Mouse (Mus musculus): ENCODE results near the gene Ptprn2. TPM values are rescaled to one million over a fixed set of nuclear protein-coding genes. Genes with fewer than 3 reads are reported as not detected.

The Ptprn2 gene
- total and polyA plus RNA-seq, 3 experiments, result 0.17 TPM; not detected in 2

GRCm38 (mm10) chr12:116989144-116989543 lies 503.6 kb downstream of the Ptprn2 start:
- dilution Hi-C loops (cut with MboI; ENCODE audit: extremely low pct_ligation_motif_present, extremely low pct_unique_long_range_greater_than_20kb, low sequenced_read_pairs), result no loop called here
- DNase-seq (ENCODE audit: extremely low read depth), result no peak
- in situ Hi-C loops (cut with MboI; ENCODE audit: low pct_ligation_motif_present, low pct_unique_long_range_greater_than_20kb, low sequenced_read_pairs), result no loop called here
- Histone ChIP-seq H3K9ac (ENCODE audit: insufficient read depth, low read depth) (no peak overlapping the region), H3K4me2 (ENCODE audit: insufficient read depth, low read depth, poor library complexity, severe bottlenecking) (no peak overlapping the region), H3K27ac (ENCODE audit: insufficient read depth, low read depth) (no peak overlapping the region), H3K4me3 (replicated peaks in 1 of 3; ENCODE audit: low read depth in 2 of 3, low read length in 2 of 3, poor library complexity in 1 of 3) (no peak overlapping the region), H3K4me1 (ENCODE audit: control insufficient read depth in 1 of 2, insufficient read depth in 2 of 2) (no peaks in the 10 kb centered on the region), H3K27me3 (replicated peaks) (peaks cover 18% of the 10 kb centered on the region), H3K9me3 (replicated peaks; ENCODE audit: low read length) (no peaks in the 10 kb centered on the region), H3K79me2 (replicated peaks; ENCODE audit: control insufficient read depth, extremely low read depth, insufficient read depth, poor library complexity, severe bottlenecking) (no peaks in the 10 kb centered on the region), H3K36me3 (replicated peaks in 1 of 2; ENCODE audit: control insufficient read depth in 1 of 2, insufficient read depth in 1 of 2, low read length in 1 of 2) (no peaks in the 10 kb centered on the region)
- TF ChIP-seq TCF12 (IDR thresholded peaks at IDR 0.05; ENCODE audit: low read depth, low read length), result no peak
- TF ChIP-seq E2F4 (IDR thresholded peaks at IDR 0.05; ENCODE audit: insufficient replicate concordance, low read depth, low read length), result no peak
- TF ChIP-seq USF2 (conservative IDR thresholded peaks at IDR 0.05; ENCODE audit: low read depth, low read length), result no peak
- TF ChIP-seq CHD1 (IDR thresholded peaks at IDR 0.05; ENCODE audit: low read depth, low read length), result no peak
- TF ChIP-seq JUND (conservative IDR thresholded peaks at IDR 0.05; ENCODE audit: low read depth, low read length), result no peak
- no peak for TF ChIP-seq MXI1 (IDR thresholded peaks at IDR 0.05; ENCODE audit: low read depth, low read length)
- TF ChIP-seq HCFC1 (IDR thresholded peaks at IDR 0.05; ENCODE audit: low read depth, low read length), result no peak
- no peak for TF ChIP-seq UBTF (IDR thresholded peaks at IDR 0.05; ENCODE audit: low read depth, low read length)
- TF ChIP-seq PAX5 (IDR thresholded peaks at IDR 0.05; ENCODE audit: low read length), result no peak
- no peak for TF ChIP-seq JUN (IDR thresholded peaks at IDR 0.05; ENCODE audit: insufficient read depth, low read depth, low read length)
- TF ChIP-seq ZNF384 (IDR thresholded peaks at IDR 0.05; ENCODE audit: low read depth, low read length), result no peak
- no peak for TF ChIP-seq NRF1 (IDR thresholded peaks at IDR 0.05; ENCODE audit: low read depth, low read length)
- TF ChIP-seq POLR2A (IDR thresholded peaks at IDR 0.05; ENCODE audit: low read depth, low read length), result no peak
- no peak for TF ChIP-seq EP300 (IDR thresholded peaks at IDR 0.05; ENCODE audit: low read length)
- no peak for TF ChIP-seq MYC (IDR thresholded peaks at IDR 0.05; ENCODE audit: low read depth, low read length)
- TF ChIP-seq MEF2A (IDR thresholded peaks at IDR 0.05; ENCODE audit: borderline replicate concordance, low read depth, low read length), result no peak
- no peak for TF ChIP-seq MAX (IDR thresholded peaks at IDR 0.05; ENCODE audit: low read length)
- TF ChIP-seq NELFE (IDR thresholded peaks at IDR 0.05; ENCODE audit: low read depth, low read length), result no peak
- no peak for TF ChIP-seq KAT2A (IDR thresholded peaks at IDR 0.05; ENCODE audit: insufficient replicate concordance, low read length)
- TF ChIP-seq POLR2AphosphoS2 (IDR thresholded peaks at IDR 0.05; ENCODE audit: low read depth, low read length), result no peak

DNA sequence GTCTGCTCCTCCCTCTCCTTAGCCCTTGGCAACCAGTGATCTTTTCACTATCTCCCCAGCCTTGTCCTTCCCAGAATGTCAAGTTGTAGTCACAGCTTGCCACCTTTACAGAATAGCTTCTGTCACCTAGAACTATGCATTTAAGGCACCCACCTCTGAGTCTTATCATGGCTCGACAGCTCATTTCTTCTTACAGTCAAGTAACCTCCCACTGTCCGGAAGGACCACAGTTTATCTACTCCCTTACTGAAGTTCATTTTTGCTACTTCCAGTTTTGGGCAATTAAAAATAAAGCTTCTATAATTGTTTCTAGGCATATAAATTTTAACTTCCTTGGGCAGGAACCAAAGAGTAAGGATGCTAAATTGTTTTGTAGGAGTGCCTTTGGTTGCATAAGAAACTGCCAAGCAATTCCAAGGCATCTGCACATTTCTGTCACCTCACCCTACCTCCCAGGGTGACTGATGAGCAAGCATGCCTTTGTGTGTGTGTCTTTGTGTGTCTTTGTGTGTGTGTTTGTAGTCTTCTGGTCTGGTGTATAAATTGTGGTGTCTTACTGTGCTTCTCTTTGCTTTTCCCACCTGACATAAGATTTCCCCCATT lies 516.1 kb downstream of the Ptprn2 start:
- Histone ChIP-seq H3K27me3 (replicated peaks) (peaks cover 9% of the 10 kb centered on the region), H3K36me3 (replicated peaks in 1 of 2; ENCODE audit: control insufficient read depth in 1 of 2, insufficient read depth in 1 of 2, low read length in 1 of 2) (no peaks in the 10 kb centered on the region), H3K4me2 (ENCODE audit: insufficient read depth, low read depth, poor library complexity, severe bottlenecking) (no peak overlapping the region), H3K79me2 (replicated peaks; ENCODE audit: control insufficient read depth, extremely low read depth, insufficient read depth, poor library complexity, severe bottlenecking) (no peaks in the 10 kb centered on the region), H3K9me3 (replicated peaks; ENCODE audit: low read length) (no peaks in the 10 kb centered on the region), H3K9ac (ENCODE audit: insufficient read depth, low read depth) (no peak overlapping the region), H3K4me3 (replicated peaks in 1 of 3; ENCODE audit: low read depth in 2 of 3, low read length in 2 of 3, poor library complexity in 1 of 3) (no peak overlapping the region), H3K27ac (ENCODE audit: insufficient read depth, low read depth) (no peak overlapping the region), H3K4me1 (ENCODE audit: control insufficient read depth in 1 of 2, insufficient read depth in 2 of 2) (no peaks in the 10 kb centered on the region)
- no peak for DNase-seq (ENCODE audit: extremely low read depth)
- dilution Hi-C loops (cut with MboI; ENCODE audit: extremely low pct_ligation_motif_present, extremely low pct_unique_long_range_greater_than_20kb, low sequenced_read_pairs) (no loop called here), in situ Hi-C loops (cut with MboI; ENCODE audit: low pct_ligation_motif_present, low pct_unique_long_range_greater_than_20kb, low sequenced_read_pairs) (no loop called here)
- no peak for TF ChIP-seq MXI1 (IDR thresholded peaks at IDR 0.05; ENCODE audit: low read depth, low read length)
- TF ChIP-seq ELF1 (IDR thresholded peaks at IDR 0.05; ENCODE audit: low read depth, low read length), result no peak
- TF ChIP-seq MAFK (IDR thresholded peaks at IDR 0.05; ENCODE audit: insufficient replicate concordance, low read length), result no peak
- TF ChIP-seq UBTF (IDR thresholded peaks at IDR 0.05; ENCODE audit: low read depth, low read length), result no peak
- no peak for TF ChIP-seq TCF12 (IDR thresholded peaks at IDR 0.05; ENCODE audit: low read depth, low read length)
- TF ChIP-seq KAT2A (IDR thresholded peaks at IDR 0.05; ENCODE audit: insufficient replicate concordance, low read length), result no peak
- no peak for TF ChIP-seq ZNF384 (IDR thresholded peaks at IDR 0.05; ENCODE audit: low read depth, low read length)
- TF ChIP-seq NELFE (IDR thresholded peaks at IDR 0.05; ENCODE audit: low read depth, low read length), result no peak
- TF ChIP-seq CHD1 (IDR thresholded peaks at IDR 0.05; ENCODE audit: low read depth, low read length), result no peak
- TF ChIP-seq TBP (conservative IDR thresholded peaks at IDR 0.05; ENCODE audit: low read depth, low read length), result no peak
- no peak for TF ChIP-seq USF2 (conservative IDR thresholded peaks at IDR 0.05; ENCODE audit: low read depth, low read length)
- TF ChIP-seq RCOR1 (conservative IDR thresholded peaks at IDR 0.05; ENCODE audit: low read depth, low read length), result no peak
- TF ChIP-seq SMC3 (IDR thresholded peaks at IDR 0.05; ENCODE audit: low read depth, low read length), result no peak
- no peak for TF ChIP-seq USF1 (IDR thresholded peaks at IDR 0.05; ENCODE audit: low read depth, low read length)
- TF ChIP-seq MAX (IDR thresholded peaks at IDR 0.05; ENCODE audit: low read length), result no peak
